Mouse (Mus musculus): Measurements from ENCODE around the gene Fbxw9. TPM values are rescaled to one million over a fixed set of nuclear protein-coding genes. Genes with fewer than 3 reads are reported as not detected.

Fbxw9 gene
- polyA plus RNA-seq, 1 experiment from 2014 or later: 25.8 TPM

GRCm38 (mm10) chr8:85035165-85035727, 24.6 kb upstream of the Fbxw9 start:
- peaks cover 11% of the 10 kb centered on the region for H3K36me3 ChIP-seq (ENCODE audit: control insufficient read depth, insufficient read depth, low read length)
- ATAC-seq (ENCODE audit: insufficient read depth, low FRiP score, low TSS enrichment): no peak
- H3K4me2 ChIP-seq (ENCODE audit: low read depth): peak overlapping the region; percentile 98
- peak overlapping the region; percentile 69 for H3K9ac ChIP-seq (ENCODE audit: low read length)
- H3K4me3 ChIP-seq (ENCODE audit: low read depth, low read length): peak overlapping the region; percentile 79
- H3K27me3 ChIP-seq (ENCODE audit: control insufficient read depth, insufficient read depth, low read length): no peaks in the 10 kb centered on the region
- H3K27ac ChIP-seq (ENCODE audit: low read depth, low read length): no peak overlapping the region
- no peak for DNase-seq (ENCODE audit: low spot score)
- no peaks in the 10 kb centered on the region for H3K9me3 ChIP-seq (ENCODE audit: control insufficient read depth, low read length)
- 8% methylated on average over 12 of the region's 12 CpGs for WGBS
- peaks cover 14% of the 10 kb centered on the region; the same call in 1 of the 2 replicates for H3K4me1 ChIP-seq (ENCODE audit: control insufficient read depth, insufficient read depth, low read length)

GRCm38 (mm10) chr8:85035728-85036310, 24.0 kb upstream of the Fbxw9 start:
- peaks cover 14% of the 10 kb centered on the region; the same call in 1 of the 2 replicates for H3K4me1 ChIP-seq (ENCODE audit: control insufficient read depth, insufficient read depth, low read length)
- peak overlapping the region; percentile 69 for H3K9ac ChIP-seq (ENCODE audit: low read length)
- no peak for DNase-seq (ENCODE audit: low spot score)
- peaks cover 12% of the 10 kb centered on the region for H3K36me3 ChIP-seq (ENCODE audit: control insufficient read depth, insufficient read depth, low read length)
- peak overlapping the region; percentile 79 for H3K4me3 ChIP-seq (ENCODE audit: low read depth, low read length)
- no peaks in the 10 kb centered on the region for H3K27me3 ChIP-seq (ENCODE audit: control insufficient read depth, insufficient read depth, low read length)
- peak overlapping the region; percentile 98 for H3K4me2 ChIP-seq (ENCODE audit: low read depth)
- H3K27ac ChIP-seq (ENCODE audit: low read depth, low read length): peak overlapping the region; percentile 98
- 0 out of 2 replicates have a peak, but pooled peaks have one; percentile 0 for ATAC-seq (ENCODE audit: insufficient read depth, low FRiP score, low TSS enrichment)
- H3K9me3 ChIP-seq (ENCODE audit: control insufficient read depth, low read length): no peaks in the 10 kb centered on the region
- WGBS: under 1% methylated on average over 15 of the region's 15 CpGs

DNA sequence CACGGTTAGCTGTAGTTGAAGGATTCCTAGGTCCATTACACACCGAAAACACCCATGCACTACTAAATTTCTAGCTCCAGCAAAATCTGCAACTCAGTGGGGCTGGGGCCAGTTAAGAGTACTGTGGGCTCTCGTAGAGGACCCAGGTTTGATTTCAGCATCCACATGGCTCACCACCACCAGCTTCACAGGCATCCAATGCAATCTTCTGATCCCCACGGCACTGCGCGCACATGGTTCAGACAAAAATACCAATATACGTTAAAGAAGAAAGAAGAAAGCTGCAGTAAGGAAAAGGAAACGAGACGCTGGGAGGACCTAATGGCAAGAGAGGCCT, 23.5 kb upstream of the Fbxw9 start:
- WGBS: 0% methylated on average over 9 of the region's 9 CpGs
- DNase-seq (ENCODE audit: low spot score) (no peak), ATAC-seq (ENCODE audit: insufficient read depth, low FRiP score, low TSS enrichment) (peak; percentile 40)
- peak overlapping the region; percentile 79 for H3K4me3 ChIP-seq (ENCODE audit: low read depth, low read length)
- H3K36me3 ChIP-seq (ENCODE audit: control insufficient read depth, insufficient read depth, low read length): peaks cover 14% of the 10 kb centered on the region
- H3K4me2 ChIP-seq (ENCODE audit: low read depth): peak overlapping the region; percentile 98
- H3K27me3 ChIP-seq (ENCODE audit: control insufficient read depth, insufficient read depth, low read length): no peaks in the 10 kb centered on the region
- H3K27ac ChIP-seq (ENCODE audit: low read depth, low read length): peak overlapping the region; percentile 98
- peaks cover 14% of the 10 kb centered on the region; the same call in 1 of the 2 replicates for H3K4me1 ChIP-seq (ENCODE audit: control insufficient read depth, insufficient read depth, low read length)
- no peaks in the 10 kb centered on the region for H3K9me3 ChIP-seq (ENCODE audit: control insufficient read depth, low read length)
- peak overlapping the region; percentile 69 for H3K9ac ChIP-seq (ENCODE audit: low read length)

- peak within 1 kb of the TSS; percentile 98 for H3K4me2 ChIP-seq (ENCODE audit: low read depth)
- H3K4me1 ChIP-seq (ENCODE audit: control insufficient read depth, insufficient read depth, low read length): peaks cover 14% of the 10 kb centered on the region; the same call in 1 of the 2 replicates
- H3K4me3 ChIP-seq (ENCODE audit: low read depth, low read length): peak within 1 kb of the TSS; percentile 79
- no peaks in the 10 kb centered on the region for H3K9me3 ChIP-seq (ENCODE audit: control insufficient read depth, low read length)
- no peaks in the 10 kb centered on the region for H3K27me3 ChIP-seq (ENCODE audit: control insufficient read depth, insufficient read depth, low read length)
- ATAC-seq (ENCODE audit: insufficient read depth, low FRiP score, low TSS enrichment) (peak; percentile 93), DNase-seq (ENCODE audit: low spot score) (peak; percentile 89)
- H3K36me3 ChIP-seq (ENCODE audit: control insufficient read depth, insufficient read depth, low read length): peaks cover 14% of the 10 kb centered on the region
- WGBS: under 1% methylated on average over 59 of the region's 59 CpGs
- H3K27ac ChIP-seq (ENCODE audit: low read depth, low read length): peak within 1 kb of the TSS; percentile 98
- H3K9ac ChIP-seq (ENCODE audit: low read length): peak within 1 kb of the TSS; percentile 93
Observed at GRCm38 (mm10) chr8:85036718-85037365, 23.0 kb upstream of the Fbxw9 start, which contains the start of gene Tnpo2. Tnpo2 (plus strand) TSS chr8:85036915.

DNA sequence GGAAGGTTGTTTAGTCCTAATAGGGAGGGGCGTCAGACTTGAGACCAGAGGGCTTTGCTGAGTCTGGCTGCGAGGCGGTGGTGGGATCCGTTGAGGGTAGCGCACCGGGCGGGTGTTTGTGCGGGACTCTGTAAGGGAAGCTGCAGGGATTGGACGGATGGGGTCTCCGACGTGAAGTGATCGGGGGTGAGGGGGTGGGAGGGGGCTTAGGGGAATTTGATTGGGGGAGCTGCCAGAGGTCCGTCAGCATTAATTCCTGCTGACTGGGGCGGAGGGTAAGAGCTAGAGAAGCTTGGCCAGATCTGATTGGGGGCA, 22.5 kb upstream of the Fbxw9 start:
- WGBS: under 1% methylated on average over 14 of the region's 14 CpGs
- ATAC-seq (ENCODE audit: insufficient read depth, low FRiP score, low TSS enrichment): peak; percentile 69
- peak; percentile 69 for DNase-seq (ENCODE audit: low spot score)
- peak overlapping the region; percentile 79 for H3K4me3 ChIP-seq (ENCODE audit: low read depth, low read length)
- peaks cover 14% of the 10 kb centered on the region; the same call in 1 of the 2 replicates for H3K4me1 ChIP-seq (ENCODE audit: control insufficient read depth, insufficient read depth, low read length)
- H3K9ac ChIP-seq (ENCODE audit: low read length): peak overlapping the region; percentile 93
- H3K9me3 ChIP-seq (ENCODE audit: control insufficient read depth, low read length): no peaks in the 10 kb centered on the region
- peak overlapping the region; percentile 98 for H3K4me2 ChIP-seq (ENCODE audit: low read depth)
- H3K36me3 ChIP-seq (ENCODE audit: control insufficient read depth, insufficient read depth, low read length): peaks cover 14% of the 10 kb centered on the region
- H3K27ac ChIP-seq (ENCODE audit: low read depth, low read length): peak overlapping the region; percentile 98
- no peaks in the 10 kb centered on the region for H3K27me3 ChIP-seq (ENCODE audit: control insufficient read depth, insufficient read depth, low read length)

DNA sequence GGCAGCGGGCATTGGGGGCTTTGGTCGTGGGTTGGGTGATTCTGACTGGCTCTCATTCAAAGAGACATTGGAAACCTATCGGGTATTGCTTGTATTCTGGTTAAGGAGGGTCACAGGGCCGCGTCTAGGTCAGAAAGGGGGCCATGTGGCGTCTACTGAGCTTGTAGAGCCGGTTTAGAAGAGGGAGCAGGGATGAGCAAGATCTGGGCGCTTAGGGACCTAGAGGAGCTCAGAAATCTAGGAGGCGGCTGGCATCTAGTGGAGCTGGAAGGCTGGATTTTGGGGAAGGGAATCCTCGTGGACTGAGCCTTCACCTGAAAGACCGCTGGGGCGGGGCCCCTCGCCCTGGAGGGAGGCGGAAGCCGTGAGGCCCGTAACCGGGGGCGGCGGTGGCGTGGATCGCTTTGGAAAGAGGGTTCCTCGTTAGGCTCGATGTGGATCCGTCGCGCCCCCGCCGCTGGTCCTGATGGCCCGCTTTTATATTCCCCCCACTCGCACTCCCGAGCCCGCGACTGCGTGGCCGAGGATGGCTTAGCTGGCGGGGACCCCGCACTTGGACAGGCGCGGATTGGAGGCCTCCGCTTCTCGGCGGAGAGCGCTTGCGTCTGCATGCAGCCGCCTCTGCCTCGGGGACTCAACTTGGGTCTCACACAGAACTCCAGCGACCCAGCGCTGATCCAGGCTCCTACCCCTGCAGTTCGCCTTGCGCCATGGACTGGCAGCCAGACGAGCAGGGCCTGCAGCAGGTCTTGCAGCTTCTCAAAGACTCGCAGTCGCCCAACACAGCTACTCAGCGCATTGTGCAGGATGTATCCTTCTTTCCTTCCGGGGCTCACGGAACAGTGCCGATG, 21.9 kb upstream of the Fbxw9 start:
- WGBS: under 1% methylated on average over 57 of the region's 57 CpGs
- ATAC-seq (ENCODE audit: insufficient read depth, low FRiP score, low TSS enrichment) (no peak), DNase-seq (ENCODE audit: low spot score) (peak; percentile 48)
- peak overlapping the region; percentile 98 for H3K27ac ChIP-seq (ENCODE audit: low read depth, low read length)
- peak overlapping the region; percentile 98 for H3K4me2 ChIP-seq (ENCODE audit: low read depth)
- peaks cover 14% of the 10 kb centered on the region; the same call in 1 of the 2 replicates for H3K4me1 ChIP-seq (ENCODE audit: control insufficient read depth, insufficient read depth, low read length)
- H3K36me3 ChIP-seq (ENCODE audit: control insufficient read depth, insufficient read depth, low read length): peaks cover 13% of the 10 kb centered on the region
- H3K4me3 ChIP-seq (ENCODE audit: low read depth, low read length): peak overlapping the region; percentile 79
- peak overlapping the region; percentile 93 for H3K9ac ChIP-seq (ENCODE audit: low read length)
- no peaks in the 10 kb centered on the region for H3K27me3 ChIP-seq (ENCODE audit: control insufficient read depth, insufficient read depth, low read length)
- H3K9me3 ChIP-seq (ENCODE audit: control insufficient read depth, low read length): no peaks in the 10 kb centered on the region

DNA sequence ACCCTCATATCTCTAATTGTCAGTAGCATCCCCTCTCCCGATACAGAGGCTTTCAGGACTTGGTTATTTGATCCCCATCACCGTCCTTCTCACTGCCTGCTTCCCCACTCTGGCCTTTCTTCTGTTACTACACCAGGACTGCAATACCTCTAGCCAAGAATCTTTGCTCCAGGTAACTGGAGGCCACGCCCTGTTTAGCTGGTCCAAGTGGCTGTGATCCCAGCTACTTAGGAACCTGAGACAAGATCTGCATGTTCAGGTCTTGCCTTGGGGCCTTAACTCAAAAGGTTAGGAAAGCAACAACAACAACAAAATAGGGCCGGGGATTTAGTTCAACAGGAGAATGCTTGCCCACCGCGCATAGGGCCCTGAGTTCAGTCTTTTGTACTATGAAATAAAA, 16.2 kb upstream of the Fbxw9 start:
- DNase-seq (ENCODE audit: low spot score) (no peak), ATAC-seq (ENCODE audit: insufficient read depth, low FRiP score, low TSS enrichment) (no peak)
- no peak overlapping the region for H3K9ac ChIP-seq (ENCODE audit: low read length)
- no peaks in the 10 kb centered on the region for H3K9me3 ChIP-seq (ENCODE audit: control insufficient read depth, low read length)
- no peak overlapping the region for H3K27ac ChIP-seq (ENCODE audit: low read depth, low read length)
- peaks cover 26% of the 10 kb centered on the region for H3K36me3 ChIP-seq (ENCODE audit: control insufficient read depth, insufficient read depth, low read length)
- 92% methylated on average over 6 of the region's 6 CpGs for WGBS
- no peak overlapping the region for H3K4me3 ChIP-seq (ENCODE audit: low read depth, low read length)
- no peak overlapping the region for H3K4me2 ChIP-seq (ENCODE audit: low read depth)
- peaks cover 3% of the 10 kb centered on the region; the same call in 1 of the 2 replicates for H3K4me1 ChIP-seq (ENCODE audit: control insufficient read depth, insufficient read depth, low read length)
- no peaks in the 10 kb centered on the region for H3K27me3 ChIP-seq (ENCODE audit: control insufficient read depth, insufficient read depth, low read length)

DNA sequence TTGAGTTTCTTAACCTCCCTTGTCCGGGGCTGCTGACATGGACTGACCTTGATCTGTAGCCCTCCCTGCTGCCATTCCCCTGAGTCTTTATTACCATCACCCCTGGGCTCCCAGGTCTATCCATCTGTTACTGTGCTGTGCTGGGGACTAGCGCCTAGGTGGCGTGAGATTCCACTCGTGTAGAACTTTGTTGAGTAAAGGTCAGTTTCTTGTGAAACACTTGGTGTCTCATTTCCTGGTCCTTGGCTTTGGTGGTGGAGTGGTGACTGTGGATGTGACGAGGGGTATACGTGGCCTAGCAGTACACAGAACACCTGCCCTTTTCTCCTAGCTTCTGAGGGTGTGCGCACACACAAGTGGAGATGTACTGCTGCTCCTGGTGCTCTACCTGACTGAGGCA, 2.5 kb upstream of the Fbxw9 start:
- Histone ChIP-seq H3K4me3 (ENCODE audit: low read depth, low read length) (no peak overlapping the region), H3K36me3 (ENCODE audit: control insufficient read depth, insufficient read depth, low read length) (peaks cover 24% of the 10 kb centered on the region), H3K27ac (ENCODE audit: low read depth, low read length) (no peak overlapping the region), H3K27me3 (ENCODE audit: control insufficient read depth, insufficient read depth, low read length) (no peaks in the 10 kb centered on the region), H3K4me2 (ENCODE audit: low read depth) (no peak overlapping the region), H3K4me1 (ENCODE audit: control insufficient read depth, insufficient read depth, low read length) (peaks cover 8% of the 10 kb centered on the region), H3K9ac (ENCODE audit: low read length) (no peak overlapping the region), H3K9me3 (ENCODE audit: control insufficient read depth, low read length) (no peaks in the 10 kb centered on the region)
- no peak for DNase-seq (ENCODE audit: low spot score)
- WGBS: 87% methylated on average over 7 of the region's 7 CpGs
- ATAC-seq (ENCODE audit: insufficient read depth, low FRiP score, low TSS enrichment): no peak
